Mouse (Mus musculus) intestine, postnatal 0 days (tissue): ENCODE measurements around the gene Dscaml1. TPM values are rescaled to one million over a fixed set of nuclear protein-coding genes. Genes with fewer than 3 reads are reported as not detected.
"Not testable (repeated sequence)": the region's sequence is repeated elsewhere in the genome, so short reads cannot be mapped to it uniquely, and the experiment has no call there.

ENCODE experiments used
- ATAC-seq: fragments of 200-750 bp; cut with Nextera tagmentation; 2 replicates; pipeline ENCODE4 v1.8.0; 2017; ENCODE audit warnings: mild to moderate bottlenecking, moderate TSS enrichment, moderate library complexity
- H3K27ac ChIP-seq: fragments of 300-500 bp; sonication (generic); 2 replicates; pipeline ENCODE4 v1.5.1; 2014; ENCODE audit warnings: mild to moderate bottlenecking, low read depth, low read length, moderate library complexity
- H3K27me3 ChIP-seq: fragments of 300-500 bp; sonication (generic); replicated peaks from 2 replicates; pipeline ENCODE4 v1.6.1; 2014; ENCODE audit warnings: low read length, mixed read lengths; ENCODE audit not compliant: control insufficient read depth, insufficient read depth
- H3K36me3 ChIP-seq: fragments of 300-500 bp; sonication (generic); 2 replicates; pipeline ENCODE4 v1.6.1; 2014; ENCODE audit warnings: mild to moderate bottlenecking, moderate library complexity; ENCODE audit not compliant: control insufficient read depth, insufficient read depth
- H3K4me1 ChIP-seq: fragments of 300-500 bp; sonication (generic); replicated peaks from 2 replicates; pipeline ENCODE4 v1.6.1; 2014; ENCODE audit warnings: antibody characterized with exemption, low read length, mixed read lengths; ENCODE audit not compliant: control insufficient read depth, insufficient read depth
- H3K4me2 ChIP-seq: fragments of 300-500 bp; sonication (generic); replicated peaks from 2 replicates; pipeline ENCODE4 v1.6.1; 2014; ENCODE audit warnings: low read depth, mild to moderate bottlenecking, moderate library complexity
- H3K4me3 ChIP-seq: fragments of 300-500 bp; sonication (generic); 2 replicates; pipeline ENCODE4 v1.5.1; 2014; ENCODE audit warnings: low read depth, low read length
- H3K9ac ChIP-seq: fragments of 300-500 bp; sonication (generic); 2 replicates; pipeline ENCODE4 v1.6.1; 2014; ENCODE audit warnings: mild to moderate bottlenecking, low read depth, low read length
- H3K9me3 ChIP-seq: fragments of 300-500 bp; sonication (generic); 2 replicates; pipeline ENCODE4 v1.6.1; 2016; ENCODE audit warnings: mixed run types; ENCODE audit not compliant: control insufficient read depth
- CTCF ChIP-seq: sonication (generic); IDR thresholded peaks from 2 replicates; pipeline ENCODE4 v1.5.1; 2016; ENCODE audit warnings: low read depth, mild to moderate bottlenecking, control low read depth, antibody characterized with exemption, moderate library complexity
- WGBS: fragments of 180-500 bp; shearing (Covaris S2); extraction: QIAGEN DNeasy Blood & Tissue Kit; methylation state at CpG from one replicate; pipeline ENCODE4 v1.1.7; 2014; 5-methylcytosine and 5-hydroxymethylcytosine counted together
- polyA plus RNA-seq: library from polyadenylated mRNA; unstranded; fragments of >200 nt; fragmentation: Nextera tagmentation; extraction: Ambion mirVana; gene quantifications from 2 replicates; pipeline ENCODE4 v1.2.1, GENCODE M21; 2015

The Dscaml1 gene
- polyA plus RNA-seq, 1 experiment from 2014 or later = 0.09 TPM

GRCm38 (mm10) chr9:45749917-45750316 is 323.5 kb downstream of the Dscaml1 start:
- H3K4me2 ChIP-seq = no peak overlapping the region
- H3K9me3 ChIP-seq = no peaks in the 10 kb centered on the region
- H3K27me3 ChIP-seq = peaks cover 2% of the 10 kb centered on the region; the same call in 1 of the 2 replicates
- 91% methylated on average over 4 of the region's 4 CpGs for WGBS
- TF ChIP-seq CTCF = no peak
- H3K4me3 ChIP-seq = no peak overlapping the region
- H3K27ac ChIP-seq = no peak overlapping the region
- no peaks in the 10 kb centered on the region for H3K4me1 ChIP-seq
- H3K9ac ChIP-seq = no peak overlapping the region
- ATAC-seq = no peak
- no peaks in the 10 kb centered on the region for H3K36me3 ChIP-seq

DNA sequence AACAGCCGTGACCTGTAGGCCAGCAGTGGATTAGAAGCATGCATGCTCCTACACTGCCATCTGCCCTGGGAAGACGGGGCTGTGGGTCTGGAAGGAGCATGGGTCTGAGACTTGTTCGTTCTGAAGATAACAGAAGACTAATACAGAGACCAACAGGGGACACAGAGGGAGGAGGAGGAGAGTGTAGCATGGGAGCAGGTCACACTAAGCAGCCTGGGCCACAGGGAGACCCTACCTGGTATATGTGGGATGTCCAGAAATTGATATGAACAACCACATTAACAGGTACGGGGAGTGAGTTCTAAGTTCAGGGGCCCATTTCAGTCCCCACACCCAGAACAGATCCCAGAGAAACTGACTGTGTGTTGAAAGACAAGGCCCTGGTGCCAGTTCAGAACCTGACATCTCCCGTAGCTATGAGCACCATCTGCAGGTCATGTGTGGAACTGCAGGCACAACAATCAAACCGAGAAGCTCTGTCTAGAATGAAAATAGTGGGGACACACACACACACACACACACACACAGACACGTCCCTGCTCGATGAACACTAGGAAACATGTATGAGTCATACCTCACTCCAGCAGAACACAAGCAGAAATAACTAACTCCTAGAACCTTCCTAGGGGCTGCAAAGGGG is 328.1 kb downstream of the Dscaml1 start:
- no peak for ATAC-seq
- no peaks in the 10 kb centered on the region for H3K36me3 ChIP-seq
- 36% methylated on average over 8 of the region's 8 CpGs for WGBS
- no peaks in the 10 kb centered on the region for H3K27me3 ChIP-seq
- H3K9ac ChIP-seq = no peak overlapping the region
- H3K4me1 ChIP-seq = no peaks in the 10 kb centered on the region
- H3K4me3 ChIP-seq = no peak overlapping the region
- no peak overlapping the region for H3K27ac ChIP-seq
- H3K9me3 ChIP-seq = no peaks in the 10 kb centered on the region
- H3K4me2 ChIP-seq = no peak overlapping the region
- TF ChIP-seq CTCF = peak; percentile 92

DNA sequence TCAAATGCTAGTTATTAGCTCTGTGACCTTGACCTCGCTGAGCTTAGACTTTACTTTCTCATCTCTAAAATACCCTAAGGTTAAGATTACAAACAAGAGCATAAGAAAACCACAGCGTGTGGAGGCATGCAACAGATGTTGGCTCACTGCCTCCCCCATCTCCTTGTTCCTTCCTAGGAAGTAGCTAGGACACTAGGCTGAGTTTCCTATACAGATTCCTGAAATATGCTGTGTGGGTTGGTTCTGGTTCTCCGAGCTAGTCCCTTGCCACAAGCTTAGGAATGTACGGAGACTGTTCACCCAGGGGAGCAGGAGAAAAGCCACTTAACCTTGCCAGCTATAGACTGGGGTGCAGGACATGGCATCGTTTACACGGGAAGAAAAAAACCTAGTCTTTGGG is 339.8 kb downstream of the Dscaml1 start:
- ATAC-seq = no peak
- no peak overlapping the region for H3K27ac ChIP-seq
- 79% methylated on average over 6 of the region's 6 CpGs for WGBS
- no peaks in the 10 kb centered on the region for H3K27me3 ChIP-seq
- no peak overlapping the region for H3K4me2 ChIP-seq
- H3K36me3 ChIP-seq = peaks cover 14% of the 10 kb centered on the region
- H3K9me3 ChIP-seq = no peaks in the 10 kb centered on the region
- no peak overlapping the region for H3K9ac ChIP-seq
- no peak overlapping the region for H3K4me3 ChIP-seq
- TF ChIP-seq CTCF = no peak
- H3K4me1 ChIP-seq = no peaks in the 10 kb centered on the region

DNA sequence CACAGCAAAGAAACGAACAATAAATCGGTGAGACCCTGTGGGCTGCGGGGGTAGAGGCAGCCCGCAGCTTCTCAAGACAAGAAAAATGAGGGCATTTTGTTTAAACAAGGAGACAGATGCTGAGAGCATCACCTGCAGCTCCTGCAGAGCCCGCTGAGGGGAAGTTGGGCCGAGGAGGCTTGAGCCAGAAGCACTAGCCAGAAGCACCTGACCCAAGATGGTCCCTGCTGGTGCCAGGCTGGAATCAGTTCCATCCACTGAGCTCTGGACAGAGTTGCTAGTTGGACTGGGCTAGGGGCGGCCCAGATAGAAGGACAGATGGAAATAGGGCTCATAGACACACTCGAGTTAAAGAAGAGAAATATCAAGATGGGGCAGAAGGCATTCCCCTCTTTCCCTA is 340.7 kb downstream of the Dscaml1 start:
- Histone ChIP-seq H3K27me3 (no peaks in the 10 kb centered on the region), H3K4me2 (no peak overlapping the region), H3K9me3 (no peaks in the 10 kb centered on the region), H3K4me3 (no peak overlapping the region), H3K27ac (no peak overlapping the region), H3K4me1 (no peaks in the 10 kb centered on the region), H3K9ac (no peak overlapping the region), H3K36me3 (peaks cover 17% of the 10 kb centered on the region)
- no peak for TF ChIP-seq CTCF
- no peak for ATAC-seq
- WGBS = 82% methylated on average over 8 of the region's 8 CpGs

DNA sequence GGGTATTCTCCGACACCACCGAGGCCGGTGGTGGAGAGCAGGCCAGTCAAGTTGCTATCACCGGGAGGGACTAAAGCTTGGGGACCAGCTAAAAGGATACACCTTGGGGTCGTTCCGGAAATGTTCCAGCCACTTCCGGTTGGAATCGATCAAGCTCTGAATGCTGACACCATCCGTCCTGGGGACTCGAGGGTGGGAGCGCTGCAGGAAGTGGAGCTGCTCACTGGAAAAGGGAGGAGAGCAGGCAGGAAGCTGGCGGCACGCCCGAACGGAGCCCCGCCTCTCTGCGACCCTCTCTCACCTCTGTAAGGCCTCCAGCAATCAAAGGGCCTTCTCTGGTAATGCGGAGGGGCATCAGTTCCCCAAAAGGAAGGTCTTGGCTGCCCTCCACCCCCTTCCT is 342.0 kb downstream of the Dscaml1 start:
- ATAC-seq = no peak
- H3K9ac ChIP-seq = no peak overlapping the region
- TF ChIP-seq CTCF = no peak
- no peak overlapping the region for H3K4me3 ChIP-seq
- no peaks in the 10 kb centered on the region for H3K27me3 ChIP-seq
- peaks cover 24% of the 10 kb centered on the region for H3K36me3 ChIP-seq
- 78% methylated on average over 18 of the region's 18 CpGs for WGBS
- no peaks in the 10 kb centered on the region for H3K9me3 ChIP-seq
- no peaks in the 10 kb centered on the region for H3K4me1 ChIP-seq
- H3K4me2 ChIP-seq = no peak overlapping the region
- no peak overlapping the region for H3K27ac ChIP-seq

GRCm38 (mm10) chr9:45769596-45769995 is 343.2 kb downstream of the Dscaml1 start:
- H3K4me3 ChIP-seq = no peak overlapping the region
- no peak overlapping the region for H3K27ac ChIP-seq
- no peaks in the 10 kb centered on the region for H3K27me3 ChIP-seq
- TF ChIP-seq CTCF = no peak
- WGBS = 85% methylated on average over 5 of the region's 5 CpGs
- H3K36me3 ChIP-seq = peaks cover 36% of the 10 kb centered on the region
- no peak overlapping the region for H3K9ac ChIP-seq
- ATAC-seq = no peak
- H3K4me1 ChIP-seq = no peaks in the 10 kb centered on the region
- no peak overlapping the region for H3K4me2 ChIP-seq
- H3K9me3 ChIP-seq = no peaks in the 10 kb centered on the region

DNA sequence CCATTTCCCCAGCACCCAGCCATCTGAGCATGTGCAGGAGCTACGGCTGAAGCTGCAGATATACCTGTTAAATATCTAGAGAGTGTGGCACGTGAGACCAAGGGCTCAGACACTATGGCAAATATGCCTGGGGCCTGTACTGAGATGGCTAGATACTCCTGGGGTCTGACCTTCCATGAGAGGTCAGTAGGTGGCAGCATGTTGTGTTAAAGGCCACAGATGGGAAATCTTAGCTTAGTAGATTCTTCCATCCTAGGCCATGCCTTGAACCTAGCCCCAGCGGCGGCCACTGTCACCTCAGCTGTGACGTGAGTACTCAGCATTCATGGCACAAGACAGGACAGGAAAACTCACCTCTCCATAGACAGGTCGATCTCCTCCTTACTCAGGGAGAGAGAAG is 347.7 kb downstream of the Dscaml1 start:
- Histone ChIP-seq H3K27ac (no peak overlapping the region), H3K4me3 (no peak overlapping the region), H3K27me3 (no peaks in the 10 kb centered on the region), H3K9me3 (no peaks in the 10 kb centered on the region), H3K36me3 (peaks cover 64% of the 10 kb centered on the region), H3K4me2 (no peak overlapping the region), H3K9ac (no peak overlapping the region), H3K4me1 (no peaks in the 10 kb centered on the region)
- 88% methylated on average over 6 of the region's 6 CpGs for WGBS
- peak; percentile 26; the same call in 1 of the 2 replicates for TF ChIP-seq CTCF
- no peak for ATAC-seq

DNA sequence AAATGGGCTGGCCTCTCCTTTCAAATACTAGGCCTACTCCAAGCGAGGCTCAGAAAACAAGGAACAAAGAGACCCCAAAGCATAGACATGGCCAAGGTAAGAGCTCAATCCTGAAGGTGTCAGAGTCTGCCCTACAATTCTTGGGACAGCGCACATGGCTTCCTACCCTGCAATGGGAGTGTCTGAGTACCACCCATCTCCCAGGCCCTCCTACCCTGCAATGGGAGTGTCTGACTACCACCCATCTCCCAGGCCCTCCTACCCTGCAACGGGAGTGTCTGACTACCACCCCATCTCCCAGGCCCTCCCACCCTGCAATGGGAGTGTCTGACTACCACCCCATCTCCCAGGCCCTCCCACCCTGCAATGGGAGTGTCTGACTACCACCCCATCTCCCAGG is 349.7 kb downstream of the Dscaml1 start:
- H3K36me3 ChIP-seq = peaks cover 57% of the 10 kb centered on the region
- 75% methylated on average over 3 of the region's 3 CpGs for WGBS
- ATAC-seq, H3K9ac ChIP-seq, H3K27ac ChIP-seq, H3K9me3 ChIP-seq, H3K27me3 ChIP-seq, H3K4me3 ChIP-seq, H3K4me2 ChIP-seq, H3K4me1 ChIP-seq: not testable (repeated sequence)
